Mouse (Mus musculus) hindbrain, embryonic 16.5 days (tissue): Measurements from ENCODE around the gene Cmtm1. TPM values are rescaled to one million over a fixed set of nuclear protein-coding genes. Genes with fewer than 3 reads are reported as not detected.
"Not testable (repeated sequence)": the region's sequence is repeated elsewhere in the genome, so short reads cannot be mapped to it uniquely, and the experiment has no call there.

Source experiments
- ATAC-seq: fragments of 200-750 bp; cut with Nextera tagmentation; 2 replicates; pipeline ENCODE4 v1.8.0; 2017; ENCODE audit warnings: moderate TSS enrichment, moderate library complexity
- H3K27ac ChIP-seq: fragments of 300-500 bp; sonication (generic); 2 replicates; pipeline ENCODE4 v1.5.1; 2014; ENCODE audit warnings: low read depth, mild to moderate bottlenecking, control low read depth, low read length, moderate library complexity
- H3K27me3 ChIP-seq: fragments of 300-500 bp; sonication (generic); replicated peaks from 2 replicates; pipeline ENCODE4 v1.6.1; 2014; ENCODE audit warnings: low read length; ENCODE audit not compliant: control insufficient read depth, insufficient read depth
- H3K36me3 ChIP-seq: fragments of 300-500 bp; sonication (generic); 2 replicates; pipeline ENCODE4 v1.6.1; 2014; ENCODE audit warnings: mild to moderate bottlenecking, low read length, moderate library complexity, mixed read lengths; ENCODE audit not compliant: control insufficient read depth, insufficient read depth
- H3K4me1 ChIP-seq: fragments of 300-500 bp; sonication (generic); 2 replicates; pipeline ENCODE4 v1.6.1; 2014; ENCODE audit warnings: low read depth, low read length; ENCODE audit not compliant: control insufficient read depth, insufficient read depth
- H3K4me2 ChIP-seq: fragments of 300-500 bp; sonication (generic); 2 replicates; pipeline ENCODE4 v1.6.1; 2014; ENCODE audit warnings: mild to moderate bottlenecking, low read length, control low read depth, moderate library complexity
- H3K4me3 ChIP-seq: fragments of 300-500 bp; sonication (generic); 2 replicates; pipeline ENCODE4 v1.5.1; 2014; ENCODE audit warnings: mild to moderate bottlenecking, low read length, control low read depth, moderate library complexity
- H3K9ac ChIP-seq: fragments of 300-500 bp; sonication (generic); 2 replicates; pipeline ENCODE4 v1.6.1; 2014; ENCODE audit warnings: low read depth, mild to moderate bottlenecking, control low read depth, low read length, moderate library complexity
- H3K9me3 ChIP-seq: fragments of 300-500 bp; sonication (generic); 2 replicates; pipeline ENCODE4 v1.6.1; 2014; ENCODE audit warnings: mild to moderate bottlenecking, low read length, moderate library complexity; ENCODE audit not compliant: control insufficient read depth
- WGBS: fragments of 180-500 bp; shearing (Covaris S2); extraction: QIAGEN DNeasy Blood & Tissue Kit; methylation state at CpG from one replicate; pipeline ENCODE4 v1.1.7; 2014; 5-methylcytosine and 5-hydroxymethylcytosine counted together
- polyA plus RNA-seq: library from polyadenylated mRNA; unstranded; fragments of >200 nt; fragmentation: Nextera tagmentation; extraction: Ambion mirVana; gene quantifications from 2 replicates; pipeline ENCODE4 v1.2.1, GENCODE M21; 2015

Gene Cmtm1
- polyA plus RNA-seq, result not detected in 2 replicates

DNA sequence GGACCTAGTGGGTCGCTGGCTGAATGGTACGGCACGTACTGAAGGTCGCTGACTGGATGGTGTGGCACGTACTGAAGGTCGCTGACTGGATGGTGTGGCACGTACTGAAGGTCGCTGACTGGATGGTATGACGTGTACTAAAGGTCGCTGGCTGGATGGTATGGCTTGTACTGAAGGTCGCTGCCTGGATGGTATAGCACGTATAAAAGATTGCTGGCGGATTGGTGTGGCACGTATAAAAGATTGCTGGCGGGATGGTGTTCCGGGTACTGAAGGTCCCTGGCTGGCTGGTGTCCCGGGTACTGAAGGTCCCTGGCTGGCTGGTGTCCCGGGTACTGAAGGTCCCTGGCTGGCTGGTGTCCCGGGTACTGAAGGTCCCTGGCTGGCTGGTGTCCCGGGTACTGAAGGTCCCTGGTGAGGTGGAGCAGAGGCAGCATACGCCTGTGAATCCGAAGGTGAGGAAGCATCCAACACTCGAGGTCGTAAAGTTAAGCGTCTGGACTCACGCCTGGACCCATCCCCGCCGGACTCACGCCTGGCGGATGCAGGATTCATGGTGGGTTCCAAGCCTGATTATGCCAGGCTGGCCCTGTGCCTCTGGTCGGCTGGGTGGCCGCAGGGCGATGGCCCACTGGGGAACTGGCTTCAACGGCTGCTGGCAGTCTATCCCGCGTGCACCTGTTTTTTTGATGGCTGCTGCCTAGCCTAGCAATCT is at the start of gene Cmtm1, which contains the start of gene Gm45711:
Gene Cmtm1, minus strand, starts transcription at position 705 of the 715 bp plus-strand sequence.
Gene Gm45711, minus strand, starts transcription at position 641 of the 715 bp plus-strand sequence.
- H3K36me3 ChIP-seq, H3K9ac ChIP-seq, H3K4me3 ChIP-seq, H3K4me1 ChIP-seq, H3K27ac ChIP-seq, H3K9me3 ChIP-seq, H3K27me3 ChIP-seq, H3K4me2 ChIP-seq, ATAC-seq: not testable (repeated sequence)
- WGBS, result 86% methylated on average over 31 of the region's 36 CpGs

DNA sequence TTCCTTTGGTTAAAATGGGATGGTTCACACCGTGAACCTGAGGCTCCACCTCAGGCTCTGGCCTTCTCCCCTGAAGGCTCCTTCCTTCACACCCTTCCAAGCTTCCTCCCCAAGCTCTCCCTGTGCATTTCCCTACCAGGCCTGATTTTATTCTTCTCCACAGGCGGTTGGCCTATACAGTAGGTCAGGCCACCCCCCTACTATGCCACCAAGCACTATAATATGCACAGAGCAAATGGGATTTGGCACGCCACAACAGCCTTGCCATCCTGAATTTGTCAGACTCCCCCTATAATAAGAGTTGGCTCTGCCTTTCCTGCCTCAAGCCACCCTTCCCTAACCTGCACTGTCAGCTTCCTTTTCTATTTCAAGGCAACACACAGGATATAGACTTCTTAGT is 48.7 kb upstream of the Cmtm1 start:
- Histone ChIP-seq H3K4me3 (no peak overlapping the region), H3K27ac (no peak overlapping the region), H3K36me3 (peaks cover 13% of the 10 kb centered on the region), H3K9ac (no peak overlapping the region), H3K9me3 (no peaks in the 10 kb centered on the region), H3K4me1 (peaks cover 12% of the 10 kb centered on the region; the same call in 1 of the 2 replicates), H3K27me3 (no peaks in the 10 kb centered on the region), H3K4me2 (no peak overlapping the region)
- WGBS, result 72% methylated on average over 3 of the region's 3 CpGs
- ATAC-seq, result 0 out of 2 replicates have a peak, but pooled peaks have one; percentile 25

DNA sequence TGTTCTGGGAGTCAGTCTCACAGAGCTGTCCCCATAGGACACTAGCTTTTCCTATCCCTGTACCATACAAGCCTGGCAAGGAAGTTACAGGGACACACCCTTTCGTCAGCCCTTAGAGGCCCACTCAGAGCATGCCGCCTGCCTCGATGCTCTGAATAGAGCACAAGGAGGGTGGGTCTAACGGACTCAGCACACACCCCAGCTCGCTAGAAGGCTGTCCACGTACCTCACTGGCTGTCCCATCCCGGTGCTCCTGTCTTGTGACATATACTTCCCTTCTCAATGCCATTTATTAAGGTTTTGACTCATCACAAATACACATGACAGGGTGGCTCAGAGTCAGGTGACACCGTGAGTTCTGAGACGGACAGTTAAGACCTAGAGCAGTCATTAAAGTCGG is 44.6 kb upstream of the Cmtm1 start:
- no peak for ATAC-seq
- H3K36me3 ChIP-seq, result peaks cover 16% of the 10 kb centered on the region
- H3K9me3 ChIP-seq, result no peaks in the 10 kb centered on the region
- H3K4me1 ChIP-seq, result peaks cover 4% of the 10 kb centered on the region; the same call in 1 of the 2 replicates
- H3K4me3 ChIP-seq, result no peak overlapping the region
- WGBS, result 92% methylated on average over 10 of the region's 10 CpGs
- H3K4me2 ChIP-seq, result no peak overlapping the region
- H3K27me3 ChIP-seq, result no peaks in the 10 kb centered on the region
- no peak overlapping the region for H3K9ac ChIP-seq
- no peak overlapping the region for H3K27ac ChIP-seq

DNA sequence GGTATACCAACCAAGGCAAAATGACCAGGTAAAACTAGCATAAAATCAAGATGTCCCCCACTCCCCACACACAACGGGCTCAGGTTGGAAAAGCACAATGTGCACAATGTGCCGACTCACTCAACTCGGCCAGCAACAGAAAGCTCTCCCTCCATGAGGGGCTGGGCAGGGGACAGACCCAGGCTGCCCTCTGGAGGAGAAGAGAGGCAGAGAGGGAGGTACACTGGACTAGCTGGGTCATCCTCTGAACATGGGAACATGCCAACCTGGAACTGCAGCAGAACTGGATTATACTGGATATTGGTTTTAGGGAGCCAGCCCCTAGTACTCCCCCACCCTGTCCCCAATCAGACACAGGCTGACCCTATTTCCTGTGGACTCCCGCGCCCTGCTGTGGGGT is 43.2 kb upstream of the Cmtm1 start:
- Histone ChIP-seq H3K4me1 (no peaks in the 10 kb centered on the region), H3K27ac (no peak overlapping the region), H3K9me3 (no peaks in the 10 kb centered on the region), H3K9ac (no peak overlapping the region), H3K4me3 (no peak overlapping the region), H3K4me2 (no peak overlapping the region), H3K36me3 (peaks cover 16% of the 10 kb centered on the region), H3K27me3 (no peaks in the 10 kb centered on the region)
- peak; percentile 75 for ATAC-seq
- WGBS, result 50% methylated on average over 5 of the region's 5 CpGs

DNA sequence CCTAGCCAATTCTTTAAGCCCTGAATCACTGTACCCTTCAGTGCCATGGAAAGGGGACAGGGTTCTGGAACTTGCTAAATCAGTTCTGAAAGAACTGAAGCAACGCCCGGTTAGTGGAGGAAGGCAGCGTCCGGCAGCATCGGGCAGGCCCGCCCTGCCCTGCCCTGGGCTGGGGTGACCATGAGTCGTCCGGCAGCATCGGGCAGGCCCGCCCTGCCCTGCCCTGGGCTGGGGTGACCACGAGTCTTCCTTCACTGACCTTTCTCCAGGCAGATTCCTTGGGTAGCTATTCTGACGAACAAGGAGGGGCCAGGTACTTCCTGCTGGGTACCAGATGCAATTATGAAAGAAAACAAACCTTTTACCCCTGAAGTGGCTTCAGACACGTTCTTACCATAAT is 40.1 kb upstream of the Cmtm1 start:
- no peak overlapping the region for H3K27ac ChIP-seq
- no peak overlapping the region for H3K4me2 ChIP-seq
- H3K9me3 ChIP-seq, result no peaks in the 10 kb centered on the region
- ATAC-seq, result no peak
- no peaks in the 10 kb centered on the region for H3K27me3 ChIP-seq
- WGBS, result 88% methylated on average over 13 of the region's 13 CpGs
- H3K4me1 ChIP-seq, result no peaks in the 10 kb centered on the region
- no peak overlapping the region for H3K4me3 ChIP-seq
- no peak overlapping the region for H3K9ac ChIP-seq
- peaks cover 15% of the 10 kb centered on the region for H3K36me3 ChIP-seq

DNA sequence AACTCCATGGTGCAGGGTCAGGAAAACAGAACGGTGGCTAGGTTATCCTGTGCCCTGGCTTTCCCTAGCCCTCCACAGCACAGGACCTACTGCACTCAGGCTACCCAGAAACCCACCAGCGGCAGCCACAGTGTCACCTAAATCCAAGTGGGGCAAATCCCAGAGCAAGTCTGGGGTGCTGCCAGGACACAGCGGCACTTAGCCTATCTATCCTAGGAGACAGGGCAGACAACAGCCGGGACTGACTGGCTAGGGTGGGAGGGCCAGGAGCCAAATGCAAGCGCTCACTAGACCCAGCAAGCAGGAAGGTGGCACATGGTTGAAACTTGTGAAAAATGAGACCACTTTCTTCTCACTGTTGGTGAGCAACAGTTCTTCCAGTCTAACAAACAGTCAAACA is 39.0 kb upstream of the Cmtm1 start:
- Histone ChIP-seq H3K4me2 (no peak overlapping the region), H3K9ac (no peak overlapping the region), H3K9me3 (no peaks in the 10 kb centered on the region), H3K4me3 (no peak overlapping the region), H3K4me1 (no peaks in the 10 kb centered on the region), H3K36me3 (peaks cover 5% of the 10 kb centered on the region; the same call in 1 of the 2 replicates), H3K27ac (no peak overlapping the region), H3K27me3 (no peaks in the 10 kb centered on the region)
- peak; percentile 27; the same call in 1 of the 2 replicates for ATAC-seq
- 86% methylated on average over 5 of the region's 5 CpGs for WGBS

DNA sequence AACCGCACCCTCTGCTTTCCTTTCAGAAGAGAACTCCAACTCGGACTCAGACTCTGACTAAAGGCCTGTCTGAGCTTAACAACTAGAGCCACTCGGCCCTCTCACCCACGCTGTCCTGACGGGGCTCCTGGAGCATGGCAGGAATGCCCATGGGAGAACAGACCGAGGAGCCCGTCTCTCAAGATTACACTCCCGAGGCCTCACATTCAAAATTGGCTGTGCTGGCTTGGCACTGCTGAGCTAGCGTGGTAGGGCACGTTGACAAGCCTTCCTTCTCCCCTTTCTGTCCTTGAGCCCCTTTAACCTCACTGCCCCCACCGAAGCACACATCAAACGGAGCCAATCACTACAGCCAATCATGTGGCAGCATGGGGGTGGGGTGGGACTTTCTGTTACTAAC is 36.8 kb upstream of the Cmtm1 start:
- Histone ChIP-seq H3K36me3 (peaks cover 2% of the 10 kb centered on the region; the same call in 1 of the 2 replicates), H3K27ac (no peak overlapping the region), H3K27me3 (no peaks in the 10 kb centered on the region), H3K4me1 (no peaks in the 10 kb centered on the region), H3K9ac (no peak overlapping the region), H3K9me3 (no peaks in the 10 kb centered on the region), H3K4me3 (no peak overlapping the region), H3K4me2 (no peak overlapping the region)
- no peak for ATAC-seq
- 55% methylated on average over 12 of the region's 12 CpGs for WGBS

DNA sequence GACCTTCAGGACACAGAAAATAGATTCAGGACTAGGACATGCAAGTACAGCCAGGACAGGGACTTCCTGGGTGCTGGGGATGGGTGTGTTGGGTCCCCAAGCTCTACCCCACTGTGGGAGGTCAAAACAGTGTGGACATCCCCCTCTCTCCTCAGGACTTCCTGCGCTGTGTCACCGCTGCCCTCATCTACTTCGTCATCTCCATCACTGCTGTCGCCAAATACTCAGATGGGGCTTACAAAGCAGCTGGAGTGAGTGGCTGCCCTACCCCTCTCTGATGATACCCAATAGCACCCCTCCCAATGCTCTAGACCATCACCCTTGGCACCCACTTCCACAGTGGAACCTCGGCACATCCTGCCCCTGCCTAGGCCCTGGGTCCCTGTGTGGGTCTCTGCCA is 34.7 kb upstream of the Cmtm1 start:
- Histone ChIP-seq H3K4me2 (no peak overlapping the region), H3K4me3 (no peak overlapping the region), H3K4me1 (peaks cover 3% of the 10 kb centered on the region; the same call in 1 of the 2 replicates), H3K36me3 (peaks cover 2% of the 10 kb centered on the region; the same call in 1 of the 2 replicates), H3K27me3 (no peaks in the 10 kb centered on the region), H3K9ac (no peak overlapping the region), H3K9me3 (no peaks in the 10 kb centered on the region), H3K27ac (no peak overlapping the region)
- ATAC-seq, result no peak
- WGBS, result 94% methylated on average over 5 of the region's 5 CpGs

DNA sequence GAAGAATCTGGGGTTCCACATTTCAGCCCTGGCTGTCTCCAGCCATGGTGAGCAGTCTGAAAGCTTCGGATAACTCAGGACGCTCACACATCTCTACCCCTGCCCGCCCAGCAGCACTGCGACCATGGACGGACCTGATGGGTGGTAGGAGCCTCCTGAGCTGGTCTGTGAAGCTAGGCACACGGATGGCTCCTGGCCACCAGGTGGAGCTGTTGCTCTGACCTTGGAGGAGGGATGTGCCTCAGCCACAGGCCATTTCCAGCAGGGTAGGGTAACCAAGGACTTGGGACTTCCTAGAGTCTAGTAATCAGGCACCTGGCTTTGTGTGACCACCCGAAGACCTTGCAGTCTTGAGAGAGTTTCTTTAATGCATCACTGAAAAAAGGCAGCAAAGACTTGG is 34.0 kb upstream of the Cmtm1 start:
- Histone ChIP-seq H3K4me1 (peaks cover 5% of the 10 kb centered on the region; the same call in 1 of the 2 replicates), H3K27me3 (no peaks in the 10 kb centered on the region), H3K27ac (no peak overlapping the region), H3K36me3 (peaks cover 2% of the 10 kb centered on the region; the same call in 1 of the 2 replicates), H3K4me2 (no peak overlapping the region), H3K9ac (no peak overlapping the region), H3K9me3 (no peaks in the 10 kb centered on the region), H3K4me3 (no peak overlapping the region)
- WGBS, result 9% methylated on average over 7 of the region's 7 CpGs
- peak; percentile 48 for ATAC-seq
